In genomic region chr8:89456517-89456916, GRCm38 (mm10) we compare ENCODE assay signal across 23 mouse cellular contexts.
DNase-seq lines count a peak whose midpoint lies in the region; ATAC-seq and TF ChIP-seq lines count a peak whose summit lies in the region.
"Had no signal": no experiment of that assay in that cellular context is flagged by ENCODE, and none has a peak within 500 bp of the region (broad histone marks: within the 10 kb centered on the region; RNA-seq: fewer than 3 reads in every experiment).

No protein-coding gene starts in this region.

- no peaks in the 10 kb centered on the region for H3K4me1 ChIP-seq in intestine, postnatal 0 days (replicated peaks; ENCODE audit: control insufficient read depth, insufficient read depth, low read length)
- H3K4me1 ChIP-seq in intestine, embryonic 16.5 days (ENCODE audit: control insufficient read depth, insufficient read depth, low read length), result no peaks in the 10 kb centered on the region
- peaks cover 5% of the 10 kb centered on the region; the same call in 1 of the 2 replicates for H3K4me1 ChIP-seq in kidney, embryonic 14.5 days (ENCODE audit: control insufficient read depth, insufficient read depth, low read length)
- H3K4me1 ChIP-seq in cortical plate, adult 2 months (ENCODE audit: control insufficient read depth, insufficient read depth, low read length), result no peaks in the 10 kb centered on the region
- no peaks in the 10 kb centered on the region for H3K4me1 ChIP-seq in forebrain, embryonic 11.5 days (replicated peaks; ENCODE audit: control insufficient read depth, insufficient read depth, low read length)
- H3K4me1 ChIP-seq: forebrain, embryonic 12.5 days; forebrain, embryonic 15.5 days; hindbrain, embryonic 15.5 days had no signal

- H3K36me3 ChIP-seq in intestine, postnatal 0 days (ENCODE audit: control insufficient read depth, insufficient read depth), result no peaks in the 10 kb centered on the region
- H3K36me3 ChIP-seq in intestine, embryonic 16.5 days (ENCODE audit: control insufficient read depth, insufficient read depth, low read length), result no peaks in the 10 kb centered on the region
- no peaks in the 10 kb centered on the region for H3K36me3 ChIP-seq in kidney, embryonic 14.5 days (ENCODE audit: control insufficient read depth, insufficient read depth, low read length)
- H3K36me3 ChIP-seq in forebrain, embryonic 11.5 days (ENCODE audit: control insufficient read depth, insufficient read depth, low read length), result no peaks in the 10 kb centered on the region
- H3K36me3 ChIP-seq: embryonic facial prominence, embryonic 12.5 days; embryonic facial prominence, embryonic 15.5 days; forebrain, embryonic 12.5 days; forebrain, embryonic 15.5 days; hindbrain, embryonic 12.5 days; hindbrain, embryonic 15.5 days had no signal

- H3K27me3 ChIP-seq in intestine, postnatal 0 days (replicated peaks; ENCODE audit: control insufficient read depth, insufficient read depth, low read length), result no peaks in the 10 kb centered on the region
- H3K27me3 ChIP-seq in intestine, embryonic 16.5 days (replicated peaks; ENCODE audit: control insufficient read depth, insufficient read depth, low read length), result no peaks in the 10 kb centered on the region
- peaks cover 3% of the 10 kb centered on the region; the same call in 1 of the 2 replicates for H3K27me3 ChIP-seq in kidney, embryonic 14.5 days (ENCODE audit: control insufficient read depth, insufficient read depth, low read length)
- H3K27me3 ChIP-seq in forebrain, embryonic 11.5 days (ENCODE audit: control insufficient read depth, insufficient read depth, low read length), result no peaks in the 10 kb centered on the region
- H3K27me3 ChIP-seq: forebrain, embryonic 12.5 days; forebrain, embryonic 15.5 days had no signal

- TF ChIP-seq POLR2A in cortical plate, adult 2 months (IDR thresholded peaks at IDR 0.05; ENCODE audit: extremely low read depth, insufficient read depth, low read length), result no peak

- H3K27ac ChIP-seq in intestine, postnatal 0 days (ENCODE audit: low read depth, low read length), result no peak overlapping the region
- H3K27ac ChIP-seq in intestine, embryonic 16.5 days (ENCODE audit: low read length), result no peak overlapping the region
- no peak overlapping the region for H3K27ac ChIP-seq in kidney, embryonic 14.5 days (ENCODE audit: low read depth, low read length)
- no peak overlapping the region for H3K27ac ChIP-seq in cortical plate, adult 2 months (ENCODE audit: insufficient read depth, low read length)
- no peak overlapping the region for H3K27ac ChIP-seq in forebrain, embryonic 11.5 days (ENCODE audit: low read depth, low read length)
- H3K27ac ChIP-seq: embryonic facial prominence, embryonic 12.5 days; embryonic facial prominence, embryonic 15.5 days; forebrain, embryonic 12.5 days; forebrain, embryonic 15.5 days; hindbrain, embryonic 12.5 days; hindbrain, embryonic 15.5 days had no signal

- 36% methylated on average over 4 of the region's 4 CpGs for WGBS in intestine, postnatal 0 days
- WGBS in intestine, embryonic 16.5 days, result 48% methylated on average over 4 of the region's 4 CpGs
- 25% methylated on average over 4 of the region's 4 CpGs for WGBS in kidney, embryonic 14.5 days
- WGBS in forebrain, embryonic 11.5 days, result 56% methylated on average over 4 of the region's 4 CpGs

- no peak for ATAC-seq in intestine, postnatal 0 days
- ATAC-seq in intestine, embryonic 16.5 days, result no peak
- no peak for ATAC-seq in kidney, embryonic 14.5 days (ENCODE audit: low FRiP score, low TSS enrichment)
- no peak for ATAC-seq in forebrain, embryonic 11.5 days (replicated peaks; ENCODE audit: low FRiP score)
- ATAC-seq: CD4-positive, CD25-positive, alpha-beta regulatory T cell, adult 4 months; forebrain, embryonic 15.5 days had no signal

- DNase-seq in kidney, adult 9 months, result peak; percentile 46
- peak; percentile 25 to 42 for DNase-seq in kidney, postnatal 4 days
- DNase-seq in kidney, adult 11 months, result no peak
- DNase-seq in forebrain, embryonic 11.5 days (ENCODE audit: low spot score), result no peak
- DNase-seq: adrenal gland, adult 2 months; adrenal gland, postnatal 14 days; cerebellum, adult 11 months; cerebellum, adult 2 months; cerebellum, adult 9-11 months; cerebellum, postnatal 25 days; gastrocnemius, postnatal 25 days had no signal

- peak; percentile 26 for TF ChIP-seq CTCF in intestine, postnatal 0 days (IDR thresholded peaks at IDR 0.05; ENCODE audit: low read depth)
- TF ChIP-seq CTCF in cortical plate, adult 2 months (IDR thresholded peaks at IDR 0.05; ENCODE audit: extremely low read depth, insufficient read depth, low read length), result 0 out of 2 replicates have a peak, but pooled peaks have one; percentile 1

- H3K9me3 ChIP-seq in intestine, postnatal 0 days (ENCODE audit: control insufficient read depth), result no peaks in the 10 kb centered on the region
- no peaks in the 10 kb centered on the region for H3K9me3 ChIP-seq in intestine, embryonic 16.5 days (ENCODE audit: control insufficient read depth, low read length)
- H3K9me3 ChIP-seq in kidney, embryonic 14.5 days (ENCODE audit: control insufficient read depth, low read length), result no peaks in the 10 kb centered on the region; the same call in 1 of the 2 replicates
- H3K9me3 ChIP-seq in forebrain, embryonic 11.5 days (ENCODE audit: control insufficient read depth, low read length), result no peaks in the 10 kb centered on the region
- H3K9me3 ChIP-seq: embryonic facial prominence, embryonic 12.5 days; embryonic facial prominence, embryonic 15.5 days; forebrain, embryonic 12.5 days; forebrain, embryonic 15.5 days; hindbrain, embryonic 12.5 days; hindbrain, embryonic 15.5 days had no signal

- H3K4me3 ChIP-seq in intestine, postnatal 0 days (ENCODE audit: low read depth, low read length), result no peak overlapping the region
- no peak overlapping the region for H3K4me3 ChIP-seq in intestine, embryonic 16.5 days (ENCODE audit: low read length)
- H3K4me3 ChIP-seq in kidney, embryonic 14.5 days (ENCODE audit: low read length), result no peak overlapping the region
- H3K4me3 ChIP-seq in cortical plate, adult 2 months (ENCODE audit: insufficient read depth, low read length), result no peak overlapping the region
- no peak overlapping the region for H3K4me3 ChIP-seq in forebrain, embryonic 11.5 days (ENCODE audit: low read depth, low read length)
- H3K4me3 ChIP-seq: embryonic facial prominence, embryonic 12.5 days; embryonic facial prominence, embryonic 15.5 days; forebrain, embryonic 12.5 days; forebrain, embryonic 15.5 days; hindbrain, embryonic 12.5 days; hindbrain, embryonic 15.5 days had no signal

- no peak overlapping the region for H3K9ac ChIP-seq in intestine, postnatal 0 days (ENCODE audit: low read depth, low read length)
- no peak overlapping the region for H3K9ac ChIP-seq in intestine, embryonic 16.5 days (ENCODE audit: low read depth, low read length)
- no peak overlapping the region for H3K9ac ChIP-seq in kidney, embryonic 14.5 days (ENCODE audit: low read depth, low read length)
- H3K9ac ChIP-seq in forebrain, embryonic 11.5 days (ENCODE audit: low read length), result no peak overlapping the region
- H3K9ac ChIP-seq: embryonic facial prominence, embryonic 12.5 days; embryonic facial prominence, embryonic 15.5 days; forebrain, embryonic 12.5 days; forebrain, embryonic 15.5 days; hindbrain, embryonic 12.5 days; hindbrain, embryonic 15.5 days had no signal

- H3K4me2 ChIP-seq in intestine, postnatal 0 days (replicated peaks; ENCODE audit: low read depth), result no peak overlapping the region
- H3K4me2 ChIP-seq in intestine, embryonic 16.5 days (ENCODE audit: low read depth, low read length), result no peak overlapping the region
- H3K4me2 ChIP-seq in kidney, embryonic 14.5 days (replicated peaks; ENCODE audit: low read depth, low read length), result no peak overlapping the region
- H3K4me2 ChIP-seq in forebrain, embryonic 11.5 days (ENCODE audit: low read depth, low read length, severe bottlenecking), result no peak overlapping the region
- H3K4me2 ChIP-seq: embryonic facial prominence, embryonic 12.5 days; embryonic facial prominence, embryonic 15.5 days; forebrain, embryonic 12.5 days; forebrain, embryonic 15.5 days; heart, embryonic 11.5 days; hindbrain, embryonic 12.5 days; hindbrain, embryonic 15.5 days had no signal

Comparison
In these comparisons a context has a peak if more than half of its experiments do, and no peak if none do; other contexts are left out.
1. DNase-seq: peak in kidney, adult 9 months (single experiment) and kidney, postnatal 4 days (2 of 2); none in kidney, adult 11 months (single experiment) and forebrain, embryonic 11.5 days (single experiment).